Comparison of ENCODE assay signal across 9 mouse cellular contexts in genomic region chr10:69371441-69371840, GRCm38 (mm10). TPM values are rescaled to one million over a fixed set of nuclear protein-coding genes. Genes with fewer than 3 reads are reported as not detected.
DNase-seq lines count a peak whose midpoint lies in the region; ATAC-seq and TF ChIP-seq lines count a peak whose summit lies in the region.
"Had no signal": no experiment of that assay in that cellular context is flagged by ENCODE, and none has a peak within 500 bp of the region (broad histone marks: within the 10 kb centered on the region; RNA-seq: fewer than 3 reads in every experiment).

No protein-coding gene starts in this region.

- H3K9ac ChIP-seq in forebrain, embryonic 14.5 days (ENCODE audit: low read length), result no peak overlapping the region
- H3K9ac ChIP-seq in forebrain, embryonic 15.5 days (replicated peaks), result no peak overlapping the region
- no peak overlapping the region for H3K9ac ChIP-seq in midbrain, embryonic 11.5 days (ENCODE audit: low read length)
- H3K9ac ChIP-seq in midbrain, embryonic 15.5 days, result no peak overlapping the region
- no peak overlapping the region for H3K9ac ChIP-seq in midbrain, postnatal 0 days (replicated peaks; ENCODE audit: low read length, poor library complexity, severe bottlenecking)
- H3K9ac ChIP-seq: heart, embryonic 15.5 days had no signal

- H3K27ac ChIP-seq in forebrain, embryonic 14.5 days (ENCODE audit: low read depth, low read length), result no peak overlapping the region
- no peak overlapping the region for H3K27ac ChIP-seq in forebrain, embryonic 15.5 days (replicated peaks)
- no peak overlapping the region for H3K27ac ChIP-seq in midbrain, embryonic 11.5 days (ENCODE audit: low read depth, low read length)
- no peak overlapping the region for H3K27ac ChIP-seq in midbrain, embryonic 15.5 days
- H3K27ac ChIP-seq in midbrain, postnatal 0 days (ENCODE audit: low read depth, low read length), result no peak overlapping the region
- H3K27ac ChIP-seq: heart, embryonic 15.5 days had no signal

- peak; percentile 83 for TF ChIP-seq CTCF in midbrain, postnatal 0 days (IDR thresholded peaks at IDR 0.05)

- no peaks in the 10 kb centered on the region for H3K36me3 ChIP-seq in forebrain, embryonic 14.5 days (ENCODE audit: control insufficient read depth, insufficient read depth, low read length)
- H3K36me3 ChIP-seq in forebrain, embryonic 15.5 days, result no peaks in the 10 kb centered on the region
- H3K36me3 ChIP-seq in midbrain, embryonic 11.5 days (ENCODE audit: control insufficient read depth, insufficient read depth, low read length), result no peaks in the 10 kb centered on the region
- no peaks in the 10 kb centered on the region for H3K36me3 ChIP-seq in midbrain, embryonic 15.5 days (replicated peaks)
- no peaks in the 10 kb centered on the region for H3K36me3 ChIP-seq in midbrain, postnatal 0 days (ENCODE audit: insufficient read depth, low read length)
- H3K36me3 ChIP-seq: heart, embryonic 15.5 days had no signal

- H3K27me3 ChIP-seq in forebrain, embryonic 14.5 days (replicated peaks; ENCODE audit: control insufficient read depth, insufficient read depth, low read length), result no peaks in the 10 kb centered on the region
- H3K27me3 ChIP-seq in forebrain, embryonic 15.5 days, result no peaks in the 10 kb centered on the region
- no peaks in the 10 kb centered on the region for H3K27me3 ChIP-seq in midbrain, embryonic 11.5 days (ENCODE audit: control insufficient read depth, insufficient read depth, low read length)
- H3K27me3 ChIP-seq in midbrain, embryonic 15.5 days (replicated peaks), result no peaks in the 10 kb centered on the region
- H3K27me3 ChIP-seq in midbrain, postnatal 0 days (ENCODE audit: insufficient read depth, low read length), result no peaks in the 10 kb centered on the region
- H3K27me3 ChIP-seq: heart, embryonic 15.5 days had no signal

- no peak overlapping the region for H3K4me2 ChIP-seq in forebrain, embryonic 14.5 days (ENCODE audit: low read length)
- no peak overlapping the region for H3K4me2 ChIP-seq in forebrain, embryonic 15.5 days (replicated peaks)
- H3K4me2 ChIP-seq in midbrain, embryonic 11.5 days, result no peak overlapping the region
- no peak overlapping the region for H3K4me2 ChIP-seq in midbrain, embryonic 15.5 days
- no peak overlapping the region for H3K4me2 ChIP-seq in midbrain, postnatal 0 days (ENCODE audit: low read depth, low read length, poor library complexity, severe bottlenecking)
- H3K4me2 ChIP-seq: heart, embryonic 15.5 days had no signal

- DNase-seq in forebrain, embryonic 14.5 days (ENCODE audit: low spot score), result peak; percentile 68
- DNase-seq in midbrain, embryonic 11.5 days (ENCODE audit: low spot score, missing footprints), result peak; percentile 90
- DNase-seq in cerebellum, adult 8-10 months, result peak; percentile 12
- peak; percentile 22 for DNase-seq in kidney, postnatal 14 days
- DNase-seq in midbrain, postnatal 0 days (ENCODE audit: low spot score), result peak; percentile 49
- no peak for DNase-seq in gastrocnemius, adult 18-20 months (ENCODE audit: low spot score)

- H3K4me1 ChIP-seq in forebrain, embryonic 14.5 days (ENCODE audit: control insufficient read depth, insufficient read depth, low read length), result no peaks in the 10 kb centered on the region
- H3K4me1 ChIP-seq in forebrain, embryonic 15.5 days, result no peaks in the 10 kb centered on the region
- H3K4me1 ChIP-seq in midbrain, embryonic 11.5 days (ENCODE audit: control insufficient read depth, insufficient read depth, low read length), result no peaks in the 10 kb centered on the region
- no peaks in the 10 kb centered on the region for H3K4me1 ChIP-seq in midbrain, embryonic 15.5 days
- no peaks in the 10 kb centered on the region for H3K4me1 ChIP-seq in midbrain, postnatal 0 days (ENCODE audit: insufficient read depth, low read length)
- H3K4me1 ChIP-seq: heart, embryonic 15.5 days had no signal

- no peak overlapping the region for H3K4me3 ChIP-seq in forebrain, embryonic 14.5 days (ENCODE audit: low read depth, low read length)
- H3K4me3 ChIP-seq in forebrain, embryonic 15.5 days, result no peak overlapping the region
- H3K4me3 ChIP-seq in midbrain, embryonic 11.5 days (ENCODE audit: low read depth, low read length), result no peak overlapping the region
- H3K4me3 ChIP-seq in midbrain, embryonic 15.5 days, result no peak overlapping the region
- no peak overlapping the region for H3K4me3 ChIP-seq in midbrain, postnatal 0 days (ENCODE audit: low read depth, low read length)
- H3K4me3 ChIP-seq: heart, embryonic 15.5 days had no signal

- no peaks in the 10 kb centered on the region for H3K9me3 ChIP-seq in forebrain, embryonic 14.5 days (replicated peaks; ENCODE audit: control insufficient read depth, low read length)
- no peaks in the 10 kb centered on the region for H3K9me3 ChIP-seq in forebrain, embryonic 15.5 days
- H3K9me3 ChIP-seq in midbrain, embryonic 11.5 days (ENCODE audit: control insufficient read depth, low read length), result no peaks in the 10 kb centered on the region
- H3K9me3 ChIP-seq in midbrain, embryonic 15.5 days, result no peaks in the 10 kb centered on the region
- no peaks in the 10 kb centered on the region for H3K9me3 ChIP-seq in midbrain, postnatal 0 days (ENCODE audit: low read length)
- H3K9me3 ChIP-seq: heart, embryonic 15.5 days had no signal

- 12% methylated on average over 10 of the region's 10 CpGs for WGBS in forebrain, embryonic 14.5 days
- WGBS in forebrain, embryonic 15.5 days, result 13% methylated on average over 10 of the region's 10 CpGs
- 15% methylated on average over 10 of the region's 10 CpGs for WGBS in midbrain, embryonic 11.5 days
- 15% methylated on average over 10 of the region's 10 CpGs for WGBS in midbrain, embryonic 15.5 days
- WGBS in midbrain, postnatal 0 days, result 18% methylated on average over 10 of the region's 10 CpGs

- 0 out of 2 replicates have a peak, but pooled peaks have one; percentile 48 for ATAC-seq in forebrain, embryonic 14.5 days
- no peak for ATAC-seq in forebrain, embryonic 15.5 days (replicated peaks)
- no peak for ATAC-seq in midbrain, embryonic 11.5 days (ENCODE audit: low FRiP score)
- no peak for ATAC-seq in midbrain, embryonic 15.5 days (replicated peaks)
- no peak for ATAC-seq in midbrain, postnatal 0 days (ENCODE audit: low FRiP score)

RNA-seq across cellular contexts. Expression of gene Cdk1, which starts 18.7 kb away (rescaled TPM):
- polyA plus RNA-seq in forebrain, embryonic 14.5 days (2014; fragmentation: Nextera tagmentation; extraction: Ambion mirVana), result 209 and 304 TPM in 2 replicates
- polyA plus RNA-seq in forebrain, embryonic 15.5 days (2015; fragmentation: Nextera tagmentation; extraction: Ambion mirVana), result 179 and 208 TPM in 2 replicates
- polyA plus RNA-seq in midbrain, embryonic 11.5 days (2014; fragmentation: Nextera tagmentation; extraction: Ambion mirVana), result 408 and 424 TPM in 2 replicates
- 63.0 and 66.4 TPM in 2 replicates for polyA plus RNA-seq in midbrain, embryonic 15.5 days (2015; fragmentation: Nextera tagmentation; extraction: Ambion mirVana)
- 19.4 and 38.1 TPM in 2 replicates for total RNA-seq in midbrain, postnatal 0 days (2014; rRNA removed)
- 23.7 and 25.5 TPM in 2 replicates for polyA plus RNA-seq in midbrain, postnatal 0 days (2015; fragmentation: Nextera tagmentation; extraction: Ambion mirVana)
- not detected for total RNA-seq in gastrocnemius, adult 18-20 months (2021)

RNA-seq across cellular contexts. Expression of gene Ank3, which starts 27.1 kb away (rescaled TPM):
- 60.0 and 84.2 TPM in 2 replicates for polyA plus RNA-seq in forebrain, embryonic 14.5 days (2014; fragmentation: Nextera tagmentation; extraction: Ambion mirVana)
- 89.2 and 91.2 TPM in 2 replicates for polyA plus RNA-seq in forebrain, embryonic 15.5 days (2015; fragmentation: Nextera tagmentation; extraction: Ambion mirVana)
- polyA plus RNA-seq in midbrain, embryonic 11.5 days (2014; fragmentation: Nextera tagmentation; extraction: Ambion mirVana), result 58.8 and 63.9 TPM in 2 replicates
- polyA plus RNA-seq in midbrain, embryonic 15.5 days (2015; fragmentation: Nextera tagmentation; extraction: Ambion mirVana), result 90.8 and 108 TPM in 2 replicates
- 253 and 328 TPM in 2 replicates for total RNA-seq in midbrain, postnatal 0 days (2014; rRNA removed)
- 48.7 and 66.6 TPM in 2 replicates for polyA plus RNA-seq in midbrain, postnatal 0 days (2015; fragmentation: Nextera tagmentation; extraction: Ambion mirVana)
- 10 to 100 TPM; 78.0 to 88.7 TPM for total RNA-seq in gastrocnemius, adult 18-20 months (2021)
